Mouse (Mus musculus) heart, embryonic 12.5 days (tissue): ENCODE data around the gene Smco4. TPM values are rescaled to one million over a fixed set of nuclear protein-coding genes. Genes with fewer than 3 reads are reported as not detected.

Source experiments
- ATAC-seq: fragments of 200-750 bp; cut with Nextera tagmentation; 2 replicates; pipeline ENCODE4 v1.8.0; 2017; ENCODE audit warnings: moderate TSS enrichment, moderate library complexity; ENCODE audit not compliant: insufficient number of reproducible peaks, low FRiP score
- H3K27ac ChIP-seq: fragments of 300-500 bp; sonication (generic); 2 replicates; pipeline ENCODE4 v1.5.1; 2016; ENCODE audit warnings: mild to moderate bottlenecking, moderate library complexity; ENCODE audit not compliant: poor library complexity, severe bottlenecking
- H3K27me3 ChIP-seq: fragments of 300-500 bp; sonication (generic); replicated peaks from 2 replicates; pipeline ENCODE4 v1.6.1; 2016; ENCODE audit warnings: mild to moderate bottlenecking, moderate library complexity
- H3K36me3 ChIP-seq: fragments of 300-500 bp; sonication (generic); 2 replicates; pipeline ENCODE4 v1.6.1; 2016; ENCODE audit warnings: mild to moderate bottlenecking, moderate library complexity
- H3K4me1 ChIP-seq: fragments of 300-500 bp; sonication (generic); replicated peaks from 2 replicates; pipeline ENCODE4 v1.6.1; 2016; ENCODE audit warnings: mild to moderate bottlenecking
- H3K4me2 ChIP-seq: fragments of 300-500 bp; sonication (generic); 2 replicates; pipeline ENCODE4 v1.6.1; 2016; ENCODE audit warnings: mild to moderate bottlenecking, moderate library complexity
- H3K4me3 ChIP-seq: fragments of 300-500 bp; sonication (generic); 2 replicates; pipeline ENCODE4 v1.5.1; 2016; ENCODE audit warnings: mild to moderate bottlenecking
- H3K9ac ChIP-seq: fragments of 300-500 bp; sonication (generic); 2 replicates; pipeline ENCODE4 v1.6.1; 2016; ENCODE audit warnings: mild to moderate bottlenecking, moderate library complexity
- H3K9me3 ChIP-seq: fragments of 300-500 bp; sonication (generic); replicated peaks from 2 replicates; pipeline ENCODE4 v1.6.1; 2016; ENCODE audit warnings: mild to moderate bottlenecking, moderate library complexity
- WGBS: fragments of 180-500 bp; shearing (Covaris S2); methylation state at CpG from one replicate; pipeline ENCODE4 v1.1.7; 2016; 5-methylcytosine and 5-hydroxymethylcytosine counted together
- polyA plus RNA-seq: library from polyadenylated mRNA; unstranded; fragments of >200 nt; fragmentation: Nextera tagmentation; extraction: Ambion mirVana; gene quantifications from 2 replicates; pipeline ENCODE4 v1.2.1, GENCODE M21; 2016

Smco4 gene
- polyA plus RNA-seq, 1 experiment from 2014 or later, result 1.9 TPM

- no peaks in the 10 kb centered on the region for H3K9me3 ChIP-seq
- 39% methylated on average over 7 of the region's 7 CpGs for WGBS
- H3K9ac ChIP-seq, result no peak overlapping the region
- peaks cover 64% of the 10 kb centered on the region for H3K4me1 ChIP-seq
- no peaks in the 10 kb centered on the region for H3K27me3 ChIP-seq
- ATAC-seq, result no peak
- H3K27ac ChIP-seq, result peak overlapping the region; percentile 41; the same call in 1 of the 2 replicates
- H3K4me3 ChIP-seq, result no peak overlapping the region
- H3K4me2 ChIP-seq, result no peak overlapping the region
- H3K36me3 ChIP-seq, result no peaks in the 10 kb centered on the region
These were observed 35.1 kb downstream of the Smco4 start for GRCm38 (mm10) chr9:15528368-15528767.

- no peak overlapping the region for H3K4me2 ChIP-seq
- H3K4me1 ChIP-seq, result peaks cover 68% of the 10 kb centered on the region
- no peak for ATAC-seq
- H3K27me3 ChIP-seq, result no peaks in the 10 kb centered on the region
- H3K36me3 ChIP-seq, result no peaks in the 10 kb centered on the region
- no peak overlapping the region; the same call in 1 of the 2 replicates for H3K27ac ChIP-seq
- H3K9me3 ChIP-seq, result no peaks in the 10 kb centered on the region
- no peak overlapping the region for H3K4me3 ChIP-seq
- WGBS, result 50% methylated on average over 8 of the region's 8 CpGs
- no peak overlapping the region for H3K9ac ChIP-seq
These were observed 36.2 kb downstream of the Smco4 start for GRCm38 (mm10) chr9:15529275-15529964.

- Histone ChIP-seq H3K27me3 (no peaks in the 10 kb centered on the region), H3K4me1 (peaks cover 72% of the 10 kb centered on the region), H3K27ac (no peak overlapping the region), H3K4me3 (no peak overlapping the region), H3K4me2 (no peak overlapping the region), H3K9ac (no peak overlapping the region; the same call in 1 of the 2 replicates), H3K36me3 (no peaks in the 10 kb centered on the region), H3K9me3 (no peaks in the 10 kb centered on the region)
- no peak for ATAC-seq
- 82% methylated on average over 2 of the region's 2 CpGs for WGBS
These were observed 36.7 kb downstream of the Smco4 start for GRCm38 (mm10) chr9:15529965-15530320.

- no peak for ATAC-seq
- whole genome bisulfite sequencing, result 86% methylated on average over 5 of the region's 5 CpGs
- Histone ChIP-seq H3K27ac (no peak overlapping the region), H3K4me2 (no peak overlapping the region), H3K4me1 (peaks cover 71% of the 10 kb centered on the region), H3K27me3 (no peaks in the 10 kb centered on the region), H3K36me3 (no peaks in the 10 kb centered on the region), H3K9me3 (no peaks in the 10 kb centered on the region), H3K9ac (no peak overlapping the region), H3K4me3 (no peak overlapping the region)
These were observed 38.0 kb downstream of the Smco4 start for GRCm38 (mm10) chr9:15531204-15531603.

- Histone ChIP-seq H3K9me3 (no peaks in the 10 kb centered on the region), H3K4me1 (peaks cover 51% of the 10 kb centered on the region), H3K4me2 (no peak overlapping the region), H3K36me3 (no peaks in the 10 kb centered on the region), H3K27me3 (no peaks in the 10 kb centered on the region), H3K4me3 (no peak overlapping the region), H3K27ac (no peak overlapping the region), H3K9ac (no peak overlapping the region)
- 39% methylated on average over 11 of the region's 11 CpGs for WGBS
- ATAC-seq, result peak; percentile 5; the same call in 1 of the 2 replicates
These were observed 40.3 kb downstream of the Smco4 start for GRCm38 (mm10) chr9:15533336-15534070.

- WGBS, result 71% methylated on average over 2 of the region's 2 CpGs
- Histone ChIP-seq H3K4me1 (peaks cover 49% of the 10 kb centered on the region), H3K4me3 (no peak overlapping the region), H3K9ac (no peak overlapping the region), H3K27me3 (no peaks in the 10 kb centered on the region), H3K36me3 (no peaks in the 10 kb centered on the region), H3K9me3 (no peaks in the 10 kb centered on the region), H3K4me2 (no peak overlapping the region), H3K27ac (no peak overlapping the region)
- ATAC-seq, result no peak
These were observed 40.9 kb downstream of the Smco4 start for GRCm38 (mm10) chr9:15534110-15534509.

GRCm38 (mm10) chr9:15535418-15535817, 42.2 kb downstream of the Smco4 start:
- Histone ChIP-seq H3K27ac (peak overlapping the region; percentile 32; the same call in 1 of the 2 replicates), H3K9ac (no peak overlapping the region), H3K4me3 (no peak overlapping the region), H3K4me2 (no peak overlapping the region), H3K36me3 (peaks cover 6% of the 10 kb centered on the region; the same call in 1 of the 2 replicates), H3K27me3 (no peaks in the 10 kb centered on the region), H3K4me1 (peaks cover 39% of the 10 kb centered on the region), H3K9me3 (no peaks in the 10 kb centered on the region)
- 35% methylated on average over 5 of the region's 5 CpGs for WGBS
- ATAC-seq, result no peak

GRCm38 (mm10) chr9:15536861-15537426, 43.7 kb downstream of the Smco4 start:
- 87% methylated on average over 5 of the region's 5 CpGs for WGBS
- H3K4me3 ChIP-seq, result no peak overlapping the region
- H3K4me2 ChIP-seq, result no peak overlapping the region
- no peak overlapping the region for H3K27ac ChIP-seq
- no peak; the same call in 1 of the 2 replicates for ATAC-seq
- H3K9me3 ChIP-seq, result no peaks in the 10 kb centered on the region
- peaks cover 41% of the 10 kb centered on the region for H3K4me1 ChIP-seq
- H3K27me3 ChIP-seq, result no peaks in the 10 kb centered on the region
- no peak overlapping the region for H3K9ac ChIP-seq
- peaks cover 14% of the 10 kb centered on the region; the same call in 1 of the 2 replicates for H3K36me3 ChIP-seq

- Histone ChIP-seq H3K27ac (no peak overlapping the region), H3K4me3 (no peak overlapping the region), H3K4me2 (no peak overlapping the region), H3K36me3 (peaks cover 14% of the 10 kb centered on the region; the same call in 1 of the 2 replicates), H3K27me3 (no peaks in the 10 kb centered on the region), H3K9ac (no peak overlapping the region), H3K4me1 (peaks cover 46% of the 10 kb centered on the region), H3K9me3 (no peaks in the 10 kb centered on the region)
- WGBS, result 82% methylated on average over 3 of the region's 3 CpGs
- no peak for ATAC-seq
These were observed 44.3 kb downstream of the Smco4 start for GRCm38 (mm10) chr9:15537455-15538048.

- no peak overlapping the region for H3K9ac ChIP-seq
These were observed 45.8 kb downstream of the Smco4 start for GRCm38 (mm10) chr9:15538979-15539533.

More at GRCm38 (mm10) chr9:15538979-15539533, 45.8 kb downstream of the Smco4 start:
- H3K9me3 ChIP-seq, result no peaks in the 10 kb centered on the region
- H3K4me1 ChIP-seq, result peaks cover 38% of the 10 kb centered on the region
- peaks cover 14% of the 10 kb centered on the region; the same call in 1 of the 2 replicates for H3K36me3 ChIP-seq
- WGBS, result 77% methylated on average over 8 of the region's 8 CpGs
- H3K4me3 ChIP-seq, result no peak overlapping the region
- no peak overlapping the region for H3K4me2 ChIP-seq
- no peak for ATAC-seq
- no peak overlapping the region for H3K27ac ChIP-seq
- no peaks in the 10 kb centered on the region for H3K27me3 ChIP-seq
